Mouse (Mus musculus) embryonic fibroblast, embryonic 13.5 days (primary cell): ENCODE measurements at regions not wholly inside any gene's neighbourhood (a gene's known extent, or its start where the extent isn't known, plus 50 kb on each side); places are given as distances from the start of the nearest gene placed in this dataset.

ENCODE experiments used
- CTCF ChIP-seq: IDR thresholded peaks from 2 replicates; pipeline ENCODE4 v1.5.1; 2011; ENCODE audit warnings: mild to moderate bottlenecking, control low read depth, low read length, moderate library complexity, borderline replicate concordance; ENCODE audit not compliant: insufficient read depth
- POLR2A ChIP-seq: IDR thresholded peaks from 2 replicates; pipeline ENCODE4 v1.6.1; 2011; ENCODE audit warnings: low read depth, mild to moderate bottlenecking, control low read depth, low read length, moderate library complexity

- TF ChIP-seq POLR2A (no peak), CTCF (no peak)
Observed at GRCm38 (mm10) chr3:41302805-41303204, 220.0 kb upstream of the Pgrmc2 start.
